Mouse (Mus musculus): ENCODE results near the gene Tgfbr3. TPM values are rescaled to one million over a fixed set of nuclear protein-coding genes. Genes with fewer than 3 reads are reported as not detected.

Tgfbr3 gene
- polyA plus RNA-seq, 1 experiment, result 7.5 TPM

DNA sequence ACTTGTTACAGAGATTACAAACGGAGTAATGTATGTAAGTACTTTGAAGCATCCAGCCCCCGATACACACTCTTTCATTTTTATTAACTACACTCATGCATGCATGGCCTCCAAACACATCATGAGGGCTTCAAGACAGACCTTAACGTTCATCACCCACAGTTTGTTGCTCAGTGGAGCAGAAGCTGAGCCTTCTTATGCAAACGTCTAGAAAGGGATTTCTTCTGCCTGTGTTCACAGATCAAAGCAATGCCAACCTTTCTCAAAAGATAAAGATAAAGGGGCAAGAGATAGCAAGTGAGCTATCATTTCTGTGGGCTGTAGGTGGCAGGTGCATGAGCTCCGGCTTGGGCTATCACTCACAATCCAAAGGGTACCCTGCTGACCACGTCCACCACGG, 123.7 kb downstream of the Tgfbr3 start:
- H3K4me1 ChIP-seq (ENCODE audit: control insufficient read depth, insufficient read depth, insufficient read length, low read length), result no peaks in the 10 kb centered on the region
- no peaks in the 10 kb centered on the region for H3K36me3 ChIP-seq (ENCODE audit: control insufficient read depth, insufficient read depth, low read length)
- H3K27me3 ChIP-seq (ENCODE audit: control insufficient read depth, insufficient read depth, low read length), result no peaks in the 10 kb centered on the region
- no peak overlapping the region for H3K27ac ChIP-seq (ENCODE audit: insufficient read depth, low read depth, low read length)
- no peak overlapping the region for H3K4me3 ChIP-seq (ENCODE audit: low read depth, low read length)
- no peak for TF ChIP-seq CTCF (IDR thresholded peaks at IDR 0.05; ENCODE audit: extremely low read depth, insufficient read length, insufficient replicate concordance, low read depth, low read length)
- no peak for TF ChIP-seq POLR2A (IDR thresholded peaks at IDR 0.05; ENCODE audit: low read depth, low read length)
- whole genome bisulfite sequencing, result 59% methylated on average over 7 of the region's 7 CpGs

DNA sequence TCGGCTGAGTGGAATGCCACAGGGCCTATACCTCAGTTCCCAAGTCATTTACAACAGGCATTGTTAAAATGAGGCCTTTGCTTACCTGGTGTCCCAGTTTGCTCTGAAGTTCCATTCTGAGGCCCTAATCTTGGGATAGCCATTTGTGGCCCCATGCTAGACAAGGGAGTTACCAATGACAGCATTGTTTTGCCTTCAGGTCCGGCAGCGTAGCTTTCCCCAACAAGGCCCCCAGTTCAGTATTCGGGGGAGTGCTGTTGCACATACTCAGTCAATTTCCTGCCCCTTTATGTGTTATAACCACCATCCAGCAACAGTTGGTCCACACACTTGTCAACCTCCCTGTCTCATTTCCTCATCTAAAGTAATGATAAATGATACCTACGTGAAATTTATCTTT, 124.2 kb downstream of the Tgfbr3 start:
- H3K4me3 ChIP-seq (ENCODE audit: low read depth, low read length), result no peak overlapping the region
- H3K27me3 ChIP-seq (ENCODE audit: control insufficient read depth, insufficient read depth, low read length), result no peaks in the 10 kb centered on the region
- no peak for TF ChIP-seq CTCF (IDR thresholded peaks at IDR 0.05; ENCODE audit: extremely low read depth, insufficient read length, insufficient replicate concordance, low read depth, low read length)
- no peak for TF ChIP-seq POLR2A (IDR thresholded peaks at IDR 0.05; ENCODE audit: low read depth, low read length)
- H3K27ac ChIP-seq (ENCODE audit: insufficient read depth, low read depth, low read length), result no peak overlapping the region
- no peaks in the 10 kb centered on the region for H3K36me3 ChIP-seq (ENCODE audit: control insufficient read depth, insufficient read depth, low read length)
- WGBS, result 86% methylated on average over 5 of the region's 5 CpGs
- H3K4me1 ChIP-seq (ENCODE audit: control insufficient read depth, insufficient read depth, insufficient read length, low read length), result no peaks in the 10 kb centered on the region

DNA sequence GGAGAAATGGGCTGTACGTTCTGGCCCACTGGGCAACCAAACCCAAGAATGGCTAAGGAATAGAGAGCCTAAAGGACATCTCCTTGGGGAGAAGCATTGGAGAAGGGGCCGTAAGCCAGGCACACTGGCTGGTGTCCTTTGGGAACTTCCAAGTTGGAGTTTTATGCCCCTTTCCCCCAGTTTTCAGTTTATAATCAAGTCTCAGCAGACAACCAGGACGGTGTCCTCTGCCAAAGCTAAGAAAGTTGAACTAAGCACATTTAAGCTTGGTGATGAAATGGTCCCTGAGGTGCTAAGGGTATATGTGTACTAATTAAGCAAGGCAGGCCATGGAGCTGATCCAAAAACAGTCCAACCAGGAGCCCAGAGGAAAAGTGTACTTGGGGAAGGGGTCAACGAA, 124.6 kb downstream of the Tgfbr3 start:
- H3K27ac ChIP-seq (ENCODE audit: insufficient read depth, low read depth, low read length), result no peak overlapping the region
- 90% methylated on average over 4 of the region's 4 CpGs for WGBS

DNA sequence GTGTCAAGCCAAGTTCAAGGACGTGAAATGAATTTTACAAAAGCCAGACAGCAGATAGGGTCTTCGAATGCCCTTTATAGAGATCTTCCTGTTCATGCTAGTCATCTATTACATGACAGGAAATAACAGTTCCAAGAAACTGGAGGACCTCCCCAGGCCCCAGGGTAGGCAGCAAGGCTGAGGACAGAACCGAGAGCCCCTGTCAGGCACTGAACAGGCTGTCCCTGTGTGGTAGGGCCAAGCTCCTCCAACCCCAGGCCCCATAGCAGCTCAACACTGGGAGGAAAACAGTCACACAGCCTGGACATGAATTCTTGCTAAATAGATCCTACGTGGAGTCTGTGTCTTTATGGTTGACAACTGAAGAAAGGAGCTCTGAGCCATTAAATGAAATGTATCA, 125.3 kb downstream of the Tgfbr3 start:
- WGBS, result 85% methylated on average over 4 of the region's 4 CpGs
- Histone ChIP-seq H3K27me3 (ENCODE audit: control insufficient read depth, insufficient read depth, low read length) (no peaks in the 10 kb centered on the region), H3K27ac (ENCODE audit: insufficient read depth, low read depth, low read length) (no peak overlapping the region), H3K36me3 (ENCODE audit: control insufficient read depth, insufficient read depth, low read length) (no peaks in the 10 kb centered on the region), H3K4me1 (ENCODE audit: control insufficient read depth, insufficient read depth, insufficient read length, low read length) (no peaks in the 10 kb centered on the region), H3K4me3 (ENCODE audit: low read depth, low read length) (no peak overlapping the region)
- TF ChIP-seq CTCF (IDR thresholded peaks at IDR 0.05; ENCODE audit: extremely low read depth, insufficient read length, insufficient replicate concordance, low read depth, low read length) (no peak), POLR2A (IDR thresholded peaks at IDR 0.05; ENCODE audit: low read depth, low read length) (no peak)

More for the DNA sequence above, 124.6 kb downstream of the Tgfbr3 start:
- H3K4me3 ChIP-seq (ENCODE audit: low read depth, low read length), result no peak overlapping the region
- H3K27me3 ChIP-seq (ENCODE audit: control insufficient read depth, insufficient read depth, low read length), result no peaks in the 10 kb centered on the region
- no peaks in the 10 kb centered on the region for H3K36me3 ChIP-seq (ENCODE audit: control insufficient read depth, insufficient read depth, low read length)
- H3K4me1 ChIP-seq (ENCODE audit: control insufficient read depth, insufficient read depth, insufficient read length, low read length), result no peaks in the 10 kb centered on the region
- TF ChIP-seq CTCF (IDR thresholded peaks at IDR 0.05; ENCODE audit: extremely low read depth, insufficient read length, insufficient replicate concordance, low read depth, low read length) (no peak), POLR2A (IDR thresholded peaks at IDR 0.05; ENCODE audit: low read depth, low read length) (no peak)

DNA sequence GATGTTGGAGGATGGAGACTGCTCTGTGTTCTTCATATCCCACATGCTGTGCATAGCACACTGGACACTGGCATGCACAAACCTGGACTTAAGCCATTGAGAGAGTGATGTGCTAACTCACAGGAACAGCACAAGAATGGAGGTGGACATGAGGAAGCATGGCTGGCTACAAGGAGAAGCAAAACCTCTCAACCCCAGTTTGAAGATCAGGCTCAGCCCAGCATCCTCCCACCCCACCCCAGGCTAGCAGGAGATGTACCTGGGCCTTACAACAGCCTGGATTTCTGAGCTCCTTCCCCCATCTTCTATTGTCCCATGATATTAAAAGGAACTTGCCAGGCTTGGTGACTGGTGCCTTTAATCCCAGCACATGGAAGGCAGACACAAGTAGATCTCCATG, 126.1 kb downstream of the Tgfbr3 start:
- H3K4me1 ChIP-seq (ENCODE audit: control insufficient read depth, insufficient read depth, insufficient read length, low read length), result no peaks in the 10 kb centered on the region
- H3K4me3 ChIP-seq (ENCODE audit: low read depth, low read length), result no peak overlapping the region
- no peak for TF ChIP-seq CTCF (IDR thresholded peaks at IDR 0.05; ENCODE audit: extremely low read depth, insufficient read length, insufficient replicate concordance, low read depth, low read length)
- no peak for TF ChIP-seq POLR2A (IDR thresholded peaks at IDR 0.05; ENCODE audit: low read depth, low read length)
- no peaks in the 10 kb centered on the region for H3K36me3 ChIP-seq (ENCODE audit: control insufficient read depth, insufficient read depth, low read length)
- H3K27ac ChIP-seq (ENCODE audit: insufficient read depth, low read depth, low read length), result no peak overlapping the region
- H3K27me3 ChIP-seq (ENCODE audit: control insufficient read depth, insufficient read depth, low read length), result no peaks in the 10 kb centered on the region

DNA sequence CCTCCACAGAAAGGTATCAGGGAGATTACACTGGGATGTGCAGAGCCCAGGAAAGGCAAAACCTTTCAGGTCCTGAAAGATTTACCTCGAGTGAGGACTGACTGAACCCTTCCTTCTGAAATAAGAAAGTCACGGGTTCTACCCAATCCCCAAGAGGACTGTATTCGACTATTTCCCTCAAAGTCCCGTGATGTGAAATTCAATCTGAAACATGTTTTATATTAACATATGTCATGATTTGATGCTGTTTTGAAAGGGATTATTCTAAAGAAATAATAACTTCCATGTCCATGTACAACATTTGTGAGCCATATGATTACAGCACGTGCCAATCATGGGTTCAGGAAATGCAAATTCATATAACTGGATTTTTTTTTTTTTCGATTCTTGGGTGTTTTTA, 126.6 kb downstream of the Tgfbr3 start:
- Histone ChIP-seq H3K4me3 (ENCODE audit: low read depth, low read length) (no peak overlapping the region), H3K4me1 (ENCODE audit: control insufficient read depth, insufficient read depth, insufficient read length, low read length) (no peaks in the 10 kb centered on the region), H3K27me3 (ENCODE audit: control insufficient read depth, insufficient read depth, low read length) (no peaks in the 10 kb centered on the region), H3K36me3 (ENCODE audit: control insufficient read depth, insufficient read depth, low read length) (no peaks in the 10 kb centered on the region), H3K27ac (ENCODE audit: insufficient read depth, low read depth, low read length) (no peak overlapping the region)
- TF ChIP-seq POLR2A (IDR thresholded peaks at IDR 0.05; ENCODE audit: low read depth, low read length), result no peak
- TF ChIP-seq CTCF (IDR thresholded peaks at IDR 0.05; ENCODE audit: extremely low read depth, insufficient read length, insufficient replicate concordance, low read depth, low read length), result no peak
- WGBS, result 82% methylated on average over 6 of the region's 6 CpGs

DNA sequence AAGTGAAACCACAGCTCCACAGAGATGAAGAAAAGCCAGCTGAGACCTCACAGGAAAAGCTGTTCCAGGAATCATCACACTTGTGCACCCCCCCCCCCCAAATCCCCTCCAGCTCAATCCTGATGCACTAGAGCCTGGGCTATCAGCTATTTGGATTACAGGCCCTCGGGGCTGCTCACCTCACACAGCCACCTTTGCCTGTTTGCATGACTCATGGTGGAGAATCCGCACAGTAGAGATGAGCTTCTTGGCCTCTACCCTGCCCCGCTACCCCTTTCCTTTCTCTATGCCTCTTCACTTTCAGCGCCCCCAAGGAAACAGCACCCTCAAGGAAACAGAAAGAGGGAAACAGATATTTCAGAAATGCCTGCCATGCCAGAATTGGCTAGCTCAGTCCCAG, 127.1 kb downstream of the Tgfbr3 start:
- Histone ChIP-seq H3K27ac (ENCODE audit: insufficient read depth, low read depth, low read length) (no peak overlapping the region), H3K4me1 (ENCODE audit: control insufficient read depth, insufficient read depth, insufficient read length, low read length) (no peaks in the 10 kb centered on the region), H3K27me3 (ENCODE audit: control insufficient read depth, insufficient read depth, low read length) (no peaks in the 10 kb centered on the region), H3K36me3 (ENCODE audit: control insufficient read depth, insufficient read depth, low read length) (no peaks in the 10 kb centered on the region), H3K4me3 (ENCODE audit: low read depth, low read length) (no peak overlapping the region)
- WGBS, result 79% methylated on average over 4 of the region's 4 CpGs
- TF ChIP-seq CTCF (IDR thresholded peaks at IDR 0.05; ENCODE audit: extremely low read depth, insufficient read length, insufficient replicate concordance, low read depth, low read length), result no peak
- TF ChIP-seq POLR2A (IDR thresholded peaks at IDR 0.05; ENCODE audit: low read depth, low read length), result no peak

Data from small intestine, adult 2 months (tissue).